Mouse (Mus musculus) liver, embryonic 13.5 days (tissue): Measurements from ENCODE around the gene Anks1. TPM values are rescaled to one million over a fixed set of nuclear protein-coding genes. Genes with fewer than 3 reads are reported as not detected.

Experiments
- ATAC-seq: fragments of 200-750 bp; cut with Nextera tagmentation; 2 replicates; pipeline ENCODE4 v1.8.0; 2017; ENCODE audit warnings: low read depth, mild to moderate bottlenecking, moderate number of reproducible peaks, moderate library complexity
- DNase-seq: peaks from one replicate; pipeline ENCODE4 v3.0.0; 2022
- H3K27ac ChIP-seq: fragments of 300-500 bp; sonication (generic); 2 replicates; pipeline ENCODE4 v1.5.1; 2015; ENCODE audit warnings: moderate library complexity, mild to moderate bottlenecking, inconsistent platforms
- H3K27me3 ChIP-seq: fragments of 300-500 bp; sonication (generic); 2 replicates; pipeline ENCODE4 v1.6.1; 2015; ENCODE audit warnings: mild to moderate bottlenecking, inconsistent platforms
- H3K36me3 ChIP-seq: fragments of 300-500 bp; sonication (generic); 2 replicates; pipeline ENCODE4 v1.6.1; 2015; ENCODE audit warnings: mild to moderate bottlenecking, inconsistent platforms
- H3K4me1 ChIP-seq: fragments of 300-500 bp; sonication (generic); replicated peaks from 2 replicates; pipeline ENCODE4 v1.6.1; 2015; ENCODE audit warnings: inconsistent platforms
- H3K4me2 ChIP-seq: fragments of 300-500 bp; sonication (generic); 2 replicates; pipeline ENCODE4 v1.6.1; 2015; ENCODE audit warnings: inconsistent platforms, mild to moderate bottlenecking, moderate library complexity
- H3K4me3 ChIP-seq: fragments of 300-500 bp; sonication (generic); replicated peaks from 2 replicates; pipeline ENCODE4 v1.5.1; 2015; ENCODE audit warnings: mild to moderate bottlenecking, inconsistent platforms
- H3K9ac ChIP-seq: fragments of 300-500 bp; sonication (generic); 2 replicates; pipeline ENCODE4 v1.6.1; 2015; ENCODE audit warnings: mild to moderate bottlenecking, inconsistent platforms
- H3K9me3 ChIP-seq: fragments of 300-500 bp; sonication (generic); replicated peaks from 2 replicates; pipeline ENCODE4 v1.6.1; 2016; ENCODE audit warnings: inconsistent platforms
- WGBS: fragments of 180-500 bp; shearing (Covaris S2); methylation state at CpG from one replicate; pipeline ENCODE4 v1.1.7; 2015; ENCODE audit not compliant: insufficient replicate concordance; 5-methylcytosine and 5-hydroxymethylcytosine counted together
- polyA plus RNA-seq: library from polyadenylated mRNA; unstranded; fragments of >200 nt; fragmentation: Nextera tagmentation; extraction: Ambion mirVana; gene quantifications from 2 replicates; pipeline ENCODE4 v1.2.1, GENCODE M21; 2015

Anks1 gene
- polyA plus RNA-seq, 1 experiment from 2014 or later = 3.1 TPM

GRCm38 (mm10) chr17:27908206-27908887, 759 bp upstream of the Anks1 start:
- H3K4me2 ChIP-seq = peak overlapping the region; percentile 99
- peak overlapping the region; percentile 95 for H3K4me3 ChIP-seq
- H3K27ac ChIP-seq = peak overlapping the region; percentile 89
- H3K9me3 ChIP-seq = no peaks in the 10 kb centered on the region
- no peaks in the 10 kb centered on the region for H3K27me3 ChIP-seq
- ATAC-seq (no peak), DNase-seq (peak; percentile 26)
- H3K36me3 ChIP-seq = peaks cover 13% of the 10 kb centered on the region
- under 1% methylated on average over 12 of the region's 12 CpGs for WGBS
- peak overlapping the region; percentile 92 for H3K9ac ChIP-seq
- H3K4me1 ChIP-seq = peaks cover 49% of the 10 kb centered on the region

- H3K9me3 ChIP-seq = no peaks in the 10 kb centered on the region
- 1% methylated on average over 53 of the region's 53 CpGs for WGBS
- H3K9ac ChIP-seq = peak within 1 kb of the TSS; percentile 92
- peaks cover 49% of the 10 kb centered on the region for H3K4me1 ChIP-seq
- ATAC-seq (peak; percentile 40), DNase-seq (no peak)
- peak within 1 kb of the TSS; percentile 89 for H3K27ac ChIP-seq
- H3K36me3 ChIP-seq = peaks cover 5% of the 10 kb centered on the region
- H3K4me3 ChIP-seq = peak within 1 kb of the TSS; percentile 95
- no peaks in the 10 kb centered on the region for H3K27me3 ChIP-seq
- peak within 1 kb of the TSS; percentile 99 for H3K4me2 ChIP-seq
These were observed 755 bp downstream of the Anks1 start, which contains the start of gene Taf11 for GRCm38 (mm10) chr17:27909622-27910500. TSS of gene Taf11 (minus strand) at chr17:27909844.

- WGBS = 66% methylated on average over 7 of the region's 7 CpGs
- ATAC-seq (no peak), DNase-seq (no peak)
- Histone ChIP-seq H3K27ac (no peak overlapping the region), H3K27me3 (no peaks in the 10 kb centered on the region), H3K4me3 (no peak overlapping the region), H3K36me3 (no peaks in the 10 kb centered on the region), H3K9me3 (no peaks in the 10 kb centered on the region), H3K4me1 (peaks cover 41% of the 10 kb centered on the region), H3K9ac (no peak overlapping the region), H3K4me2 (no peak overlapping the region)
These were observed 2.3 kb downstream of the Anks1 start for GRCm38 (mm10) chr17:27911371-27911770.

- H3K4me2 ChIP-seq = no peak overlapping the region
- H3K9ac ChIP-seq = no peak overlapping the region
- DNase-seq (no peak), ATAC-seq (no peak)
- H3K9me3 ChIP-seq = no peaks in the 10 kb centered on the region
- no peaks in the 10 kb centered on the region for H3K36me3 ChIP-seq
- no peak overlapping the region for H3K4me3 ChIP-seq
- H3K4me1 ChIP-seq = peaks cover 21% of the 10 kb centered on the region
- H3K27me3 ChIP-seq = no peaks in the 10 kb centered on the region
- WGBS = 77% methylated on average over 4 of the region's 4 CpGs
- no peak overlapping the region for H3K27ac ChIP-seq
These were observed 5.6 kb downstream of the Anks1 start for GRCm38 (mm10) chr17:27914742-27915141.

- Histone ChIP-seq H3K4me2 (no peak overlapping the region), H3K36me3 (no peaks in the 10 kb centered on the region), H3K27me3 (no peaks in the 10 kb centered on the region), H3K27ac (no peak overlapping the region), H3K4me3 (no peak overlapping the region), H3K4me1 (peaks cover 15% of the 10 kb centered on the region), H3K9ac (no peak overlapping the region), H3K9me3 (no peaks in the 10 kb centered on the region)
- no peak for DNase-seq
- no peak for ATAC-seq
- WGBS = 75% methylated on average over 4 of the region's 4 CpGs
These were observed 7.3 kb downstream of the Anks1 start for GRCm38 (mm10) chr17:27916366-27916765.

GRCm38 (mm10) chr17:27920676-27921075, 11.6 kb downstream of the Anks1 start:
- Histone ChIP-seq H3K4me2 (no peak overlapping the region), H3K27ac (no peak overlapping the region), H3K9ac (no peak overlapping the region), H3K9me3 (no peaks in the 10 kb centered on the region), H3K4me1 (peaks cover 14% of the 10 kb centered on the region), H3K4me3 (no peak overlapping the region), H3K27me3 (no peaks in the 10 kb centered on the region), H3K36me3 (no peaks in the 10 kb centered on the region)
- 67% methylated on average over 4 of the region's 4 CpGs for WGBS
- ATAC-seq (no peak), DNase-seq (no peak)

- Histone ChIP-seq H3K36me3 (no peaks in the 10 kb centered on the region), H3K4me2 (no peak overlapping the region), H3K4me1 (peaks cover 14% of the 10 kb centered on the region), H3K9me3 (no peaks in the 10 kb centered on the region), H3K27ac (no peak overlapping the region), H3K4me3 (no peak overlapping the region), H3K9ac (no peak overlapping the region), H3K27me3 (no peaks in the 10 kb centered on the region)
- DNase-seq (no peak), ATAC-seq (no peak)
- 73% methylated on average over 11 of the region's 11 CpGs for WGBS
These were observed 13.1 kb downstream of the Anks1 start for GRCm38 (mm10) chr17:27922174-27922712.

- no peak for ATAC-seq
These were observed 15.9 kb downstream of the Anks1 start for GRCm38 (mm10) chr17:27925054-27925453.

GRCm38 (mm10) chr17:27925504-27925903, 16.4 kb downstream of the Anks1 start:
- H3K27ac ChIP-seq = no peak overlapping the region
- 56% methylated on average over 7 of the region's 7 CpGs for WGBS
- no peak overlapping the region for H3K4me3 ChIP-seq
- ATAC-seq (no peak), DNase-seq (no peak)
- no peaks in the 10 kb centered on the region for H3K36me3 ChIP-seq
- no peak overlapping the region for H3K9ac ChIP-seq
- no peaks in the 10 kb centered on the region for H3K27me3 ChIP-seq
- no peak overlapping the region for H3K4me2 ChIP-seq
- H3K9me3 ChIP-seq = no peaks in the 10 kb centered on the region
- H3K4me1 ChIP-seq = peaks cover 8% of the 10 kb centered on the region

More at GRCm38 (mm10) chr17:27925054-27925453, 15.9 kb downstream of the Anks1 start:
- Histone ChIP-seq H3K27ac (no peak overlapping the region), H3K9ac (no peak overlapping the region), H3K4me3 (no peak overlapping the region), H3K4me2 (no peak overlapping the region), H3K9me3 (no peaks in the 10 kb centered on the region), H3K27me3 (no peaks in the 10 kb centered on the region), H3K4me1 (peaks cover 12% of the 10 kb centered on the region), H3K36me3 (no peaks in the 10 kb centered on the region)
- WGBS = 69% methylated on average over 4 of the region's 4 CpGs
- DNase-seq = no peak

GRCm38 (mm10) chr17:27930291-27930690, 21.2 kb downstream of the Anks1 start:
- Histone ChIP-seq H3K4me1 (no peaks in the 10 kb centered on the region; the same call in 1 of the 2 replicates), H3K9ac (no peak overlapping the region), H3K27ac (no peak overlapping the region), H3K36me3 (no peaks in the 10 kb centered on the region), H3K27me3 (no peaks in the 10 kb centered on the region), H3K9me3 (no peaks in the 10 kb centered on the region), H3K4me2 (no peak overlapping the region), H3K4me3 (no peak overlapping the region)
- ATAC-seq = no peak
- WGBS = 76% methylated on average over 5 of the region's 5 CpGs
- no peak for DNase-seq

GRCm38 (mm10) chr17:27931826-27932225, 22.7 kb downstream of the Anks1 start:
- 66% methylated on average over 4 of the region's 4 CpGs for WGBS
- DNase-seq = no peak
- no peaks in the 10 kb centered on the region for H3K9me3 ChIP-seq
- H3K4me3 ChIP-seq = no peak overlapping the region
- no peak overlapping the region for H3K27ac ChIP-seq
- no peaks in the 10 kb centered on the region for H3K36me3 ChIP-seq
- H3K27me3 ChIP-seq = no peaks in the 10 kb centered on the region
- no peak overlapping the region for H3K4me2 ChIP-seq
- H3K9ac ChIP-seq = no peak overlapping the region
- no peaks in the 10 kb centered on the region for H3K4me1 ChIP-seq
- no peak for ATAC-seq
